Mouse (Mus musculus): ENCODE measurements around the gene Plxnb1.

Gene Plxnb1

DNA sequence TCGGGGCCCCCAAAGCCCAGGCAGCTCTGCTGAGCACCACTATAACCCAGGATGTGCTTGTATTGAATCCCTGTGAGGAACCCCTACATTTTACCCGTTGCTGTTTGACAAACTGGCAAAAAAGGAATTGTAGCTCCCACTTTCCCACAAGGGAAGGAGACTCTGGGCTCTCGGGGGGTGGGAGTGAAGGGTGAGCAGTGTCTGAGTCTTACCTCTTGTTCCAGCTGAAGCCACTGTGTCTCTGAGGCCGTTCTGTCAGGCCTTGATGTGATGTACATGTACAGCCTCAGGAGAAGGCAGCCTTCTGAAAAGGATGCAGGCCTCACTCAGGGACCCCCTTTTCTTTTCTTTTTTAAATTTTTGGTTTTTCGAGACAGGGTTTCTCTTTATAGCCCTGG lies 34.3 kb upstream of the Plxnb1 start:
- DNase-seq (ENCODE audit: low read depth, low spot score) = no peak

DNA sequence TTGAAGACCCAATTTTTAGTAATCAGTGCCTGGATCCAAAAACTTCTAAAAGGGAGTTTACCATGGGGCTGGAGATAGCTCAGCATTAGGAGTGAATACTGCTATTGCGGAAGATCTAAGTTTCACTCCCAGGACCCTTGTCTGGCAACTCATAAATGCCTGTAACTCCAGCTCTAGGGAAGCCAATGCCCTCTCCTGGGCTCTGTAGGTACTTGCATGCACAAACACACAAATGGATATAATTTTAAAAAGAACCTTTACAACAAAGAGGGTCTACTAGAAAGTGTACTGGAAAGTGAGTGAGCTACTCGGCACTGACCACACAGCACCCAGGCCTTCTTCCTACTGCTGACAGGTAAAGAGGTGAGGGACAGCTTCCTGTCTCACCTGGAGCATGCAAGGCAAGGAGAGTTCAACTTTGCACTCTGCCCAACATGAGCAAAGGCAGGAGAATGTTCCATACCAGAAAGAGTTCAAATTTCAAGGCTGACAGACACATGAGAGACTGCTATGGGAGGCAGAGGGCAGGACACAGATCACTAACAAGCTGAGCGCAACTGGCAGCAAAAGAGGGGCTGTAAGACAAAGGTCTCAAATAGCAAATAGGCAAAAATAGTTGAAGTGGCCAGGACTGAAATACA lies 27.0 kb upstream of the Plxnb1 start:
- no peak for DNase-seq (ENCODE audit: low read depth, low spot score)

DNA sequence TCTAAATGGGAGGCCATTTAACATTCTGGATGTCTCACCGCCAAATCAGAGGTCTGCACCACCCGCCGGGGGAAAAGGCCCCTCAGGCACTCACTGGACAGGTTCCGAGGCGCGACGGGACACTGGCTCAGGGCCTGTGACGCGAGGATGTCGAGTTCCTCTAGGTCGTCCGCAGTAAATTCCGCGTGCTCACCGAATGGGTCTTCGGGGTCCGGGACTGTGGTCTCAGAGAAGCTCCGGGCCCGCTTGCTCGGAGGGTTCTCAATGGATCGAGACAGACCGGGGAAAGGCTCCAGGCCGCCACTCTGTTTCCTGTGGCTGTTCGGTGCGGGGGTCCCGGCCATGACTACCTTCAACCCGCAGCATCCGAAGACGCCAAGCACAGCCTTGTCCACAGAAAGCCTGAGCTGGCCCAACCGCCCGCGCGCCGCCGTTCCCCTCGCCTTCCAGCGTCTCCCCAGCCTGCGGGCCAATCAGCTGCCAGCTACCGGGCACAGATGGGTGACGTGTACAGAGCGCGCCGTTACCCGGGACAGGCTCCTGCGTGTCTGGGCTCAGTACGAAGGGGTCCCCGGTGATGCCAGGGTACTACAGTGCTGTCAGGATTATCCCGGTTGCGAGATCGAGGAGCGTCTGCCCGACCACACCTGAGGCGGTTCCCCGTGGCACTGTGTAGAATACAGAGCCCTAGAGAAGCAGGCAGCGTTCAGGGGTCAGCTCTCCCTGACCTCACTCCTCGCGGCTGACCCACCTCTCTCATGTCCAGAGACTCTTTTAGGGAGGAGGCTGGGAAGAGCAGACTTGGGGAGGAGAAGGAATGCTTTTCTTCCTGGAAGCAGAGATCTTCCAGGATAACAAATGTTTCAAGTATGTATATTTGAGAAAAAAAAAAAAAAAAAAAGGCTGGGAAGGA lies 21.3 kb upstream of the Plxnb1 start, which contains the start of gene Atrip:
TSS of gene Atrip (minus strand) at position 464 of the 913 bp plus-strand sequence.
- DNase-seq (ENCODE audit: low read depth, low spot score) = peak; percentile 89

DNA sequence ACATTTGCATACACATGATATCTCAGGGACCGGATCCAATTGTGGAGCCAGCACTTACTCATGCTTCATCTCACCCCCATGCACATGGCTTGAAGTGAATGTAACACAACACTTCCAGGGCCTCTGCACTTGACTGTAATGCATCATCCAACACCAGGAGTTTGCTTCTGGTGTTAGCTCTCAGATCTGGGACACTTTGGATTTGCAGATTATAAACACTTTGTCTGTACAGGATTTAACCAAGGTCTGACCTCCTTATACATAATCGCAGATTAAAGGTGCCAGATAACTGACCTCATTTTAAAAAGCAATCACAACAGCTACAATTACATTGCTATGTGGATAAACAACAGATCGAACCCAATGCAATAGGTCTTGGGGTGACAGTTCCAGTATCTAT lies 14.7 kb upstream of the Plxnb1 start:
- DNase-seq (ENCODE audit: low read depth, low spot score) = no peak

DNA sequence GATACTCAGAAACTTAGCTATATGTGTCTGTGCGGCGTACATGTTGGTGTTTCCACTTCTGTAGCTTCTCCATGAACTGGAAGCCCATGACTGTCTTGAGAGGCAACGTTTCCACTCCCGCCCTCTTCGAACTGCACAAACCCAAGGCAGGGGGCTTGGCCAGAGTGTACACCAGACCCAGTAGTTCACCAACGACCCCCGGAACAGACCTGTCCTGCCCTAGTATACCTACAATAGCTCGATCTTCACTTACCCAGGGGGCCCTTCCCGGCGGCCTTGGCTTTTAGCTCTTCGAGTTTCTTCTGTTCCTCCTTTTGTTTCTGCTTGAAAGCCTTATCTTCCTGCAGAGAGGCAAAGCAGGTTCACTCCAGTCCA lies 13.5 kb upstream of the Plxnb1 start:
- DNase-seq (ENCODE audit: low read depth, low spot score) = no peak

DNA sequence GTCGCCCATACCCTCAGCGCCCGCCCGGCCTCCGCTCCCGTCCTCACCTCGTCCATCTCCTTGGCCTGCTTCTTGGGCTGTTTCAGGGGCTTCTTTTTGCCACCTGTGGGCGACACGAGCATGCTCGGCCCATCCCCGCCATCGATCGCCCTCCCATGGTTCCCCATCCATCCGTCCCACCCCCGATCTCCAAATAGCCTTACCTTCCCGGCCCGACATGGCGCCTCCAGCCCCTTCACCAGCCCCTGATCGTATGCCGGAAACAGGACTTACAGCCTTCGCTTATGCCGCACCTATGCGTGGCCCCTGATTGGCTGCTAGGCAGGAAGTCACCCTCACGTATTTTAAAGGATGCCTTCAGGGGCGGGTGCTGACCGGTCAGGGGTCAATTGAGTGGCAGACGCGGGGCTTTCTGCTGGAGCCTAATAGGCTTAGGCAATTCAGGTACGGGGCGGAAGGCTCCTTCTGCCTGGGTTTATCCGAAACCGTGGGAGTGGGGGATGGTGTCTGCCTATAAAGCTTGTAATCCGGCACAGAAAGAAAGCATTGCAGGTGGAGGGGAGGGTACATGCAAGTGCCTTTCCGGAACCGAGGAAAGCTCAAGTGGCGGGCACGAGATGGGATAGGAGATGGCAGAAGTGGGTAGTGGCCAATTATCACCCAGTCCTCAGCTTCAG lies 12.9 kb upstream of the Plxnb1 start, which contains the start of the genes Ccdc51 and Tma7:
TSS of gene Ccdc51 (plus strand) at position 370 of the 677 bp plus-strand sequence.
TSS of gene Tma7 (minus strand) at position 464 of the 677 bp plus-strand sequence.
- peak; percentile 88 for DNase-seq (ENCODE audit: low read depth, low spot score)

DNA sequence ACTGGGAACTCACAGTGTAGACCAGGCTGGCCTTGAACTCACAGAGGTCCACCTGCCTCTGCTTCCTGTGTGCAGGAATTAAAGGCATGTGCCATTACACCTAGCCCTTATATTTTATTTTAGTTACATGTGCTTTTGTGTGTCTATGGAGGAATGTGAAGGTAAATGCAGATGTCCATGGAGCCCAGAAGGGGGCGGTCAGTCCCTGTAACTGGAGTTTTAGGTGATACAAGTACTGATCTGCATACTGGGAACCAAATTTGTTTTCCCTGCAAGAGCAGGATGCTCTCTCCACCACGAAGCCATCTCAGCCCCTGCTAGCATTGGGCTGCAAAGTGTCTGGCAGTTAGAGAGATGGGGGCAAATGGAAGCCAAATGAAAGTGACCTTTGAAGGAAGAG lies 10.3 kb upstream of the Plxnb1 start:
- DNase-seq (ENCODE audit: low read depth, low spot score) = peak; percentile 44

DNA sequence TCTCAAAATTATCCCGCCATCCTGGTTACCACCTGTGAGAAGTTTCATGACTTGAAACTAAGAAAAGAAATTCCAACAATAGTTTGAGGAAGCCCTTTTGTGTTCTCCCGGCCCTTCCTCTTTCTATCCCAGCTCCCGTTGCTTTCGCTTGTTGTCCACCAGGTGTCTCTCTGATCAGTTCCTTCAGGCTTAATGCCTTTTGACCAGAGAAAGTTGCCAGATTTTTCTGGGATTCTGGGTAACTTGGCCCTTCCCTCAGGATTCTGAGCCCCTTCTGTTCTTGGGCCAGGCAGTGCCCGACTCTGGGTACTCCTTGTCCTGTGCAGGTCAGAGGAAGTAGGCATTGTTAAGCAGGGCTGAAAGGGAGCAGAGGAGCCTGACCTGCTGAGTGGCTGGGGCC lies 7.2 kb upstream of the Plxnb1 start:
- DNase-seq (ENCODE audit: low read depth, low spot score) = peak; percentile 49

DNA sequence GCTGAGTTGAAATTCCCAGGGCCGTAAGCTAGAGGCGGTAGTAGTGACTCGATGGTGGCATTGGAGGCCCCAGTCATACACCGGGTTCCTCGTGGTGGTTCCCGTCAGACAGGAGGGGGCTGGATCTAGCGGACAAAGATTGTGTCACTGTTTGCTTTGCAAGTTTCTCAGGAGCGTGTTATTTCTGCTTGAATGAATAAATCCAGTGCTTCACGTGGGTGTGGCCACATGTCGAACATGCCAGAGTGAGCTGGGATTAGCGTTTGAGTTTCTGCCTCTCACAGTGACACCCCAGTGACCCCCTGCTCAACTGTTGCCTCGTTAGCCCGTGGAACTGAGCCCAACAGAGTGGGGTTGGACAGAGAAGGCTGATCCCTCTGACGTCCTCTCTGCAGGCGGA lies 4.7 kb upstream of the Plxnb1 start:
- DNase-seq (ENCODE audit: low read depth, low spot score) = no peak

DNA sequence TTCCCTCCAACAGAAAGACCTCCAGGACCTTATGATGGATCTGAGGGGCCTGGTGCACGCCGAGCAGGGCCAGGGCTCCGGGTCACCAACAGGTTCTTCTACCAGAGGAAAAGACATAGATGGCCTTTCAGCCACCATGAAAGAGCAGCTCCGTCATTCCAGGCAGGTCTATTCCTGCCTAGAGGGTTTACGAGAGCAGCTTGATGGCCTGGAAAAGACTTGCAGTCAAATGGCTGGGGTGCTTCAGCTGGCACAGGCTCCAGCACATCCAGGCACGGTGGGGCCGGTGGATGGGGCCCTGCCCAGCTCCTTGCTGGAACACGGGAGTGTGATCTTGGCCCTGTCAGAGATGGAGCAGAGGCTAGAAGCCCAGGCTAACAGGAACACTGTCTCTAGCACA lies 3.4 kb upstream of the Plxnb1 start:
- DNase-seq (ENCODE audit: low read depth, low spot score) = no peak

DNA sequence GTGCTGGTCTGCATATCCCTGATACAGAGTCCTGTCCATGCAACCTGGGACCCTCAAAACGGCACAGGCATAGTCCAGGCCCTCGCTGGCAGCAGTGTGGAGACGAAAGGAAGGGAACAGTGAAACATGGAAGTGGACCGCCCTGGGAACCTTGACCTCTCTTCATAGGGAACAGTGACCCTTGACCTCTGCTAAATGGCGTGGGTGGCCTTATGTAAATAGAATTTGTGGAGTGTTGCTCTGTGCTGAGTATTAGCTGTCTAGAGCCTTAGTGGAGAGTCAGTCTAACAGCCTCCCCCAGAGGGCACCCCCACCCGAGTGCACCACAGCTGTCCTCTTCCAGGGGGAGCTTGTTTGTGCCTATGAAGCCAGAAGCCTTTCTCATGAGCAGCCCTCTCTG lies 2.4 kb upstream of the Plxnb1 start:
- no peak for DNase-seq (ENCODE audit: low read depth, low spot score)

DNA sequence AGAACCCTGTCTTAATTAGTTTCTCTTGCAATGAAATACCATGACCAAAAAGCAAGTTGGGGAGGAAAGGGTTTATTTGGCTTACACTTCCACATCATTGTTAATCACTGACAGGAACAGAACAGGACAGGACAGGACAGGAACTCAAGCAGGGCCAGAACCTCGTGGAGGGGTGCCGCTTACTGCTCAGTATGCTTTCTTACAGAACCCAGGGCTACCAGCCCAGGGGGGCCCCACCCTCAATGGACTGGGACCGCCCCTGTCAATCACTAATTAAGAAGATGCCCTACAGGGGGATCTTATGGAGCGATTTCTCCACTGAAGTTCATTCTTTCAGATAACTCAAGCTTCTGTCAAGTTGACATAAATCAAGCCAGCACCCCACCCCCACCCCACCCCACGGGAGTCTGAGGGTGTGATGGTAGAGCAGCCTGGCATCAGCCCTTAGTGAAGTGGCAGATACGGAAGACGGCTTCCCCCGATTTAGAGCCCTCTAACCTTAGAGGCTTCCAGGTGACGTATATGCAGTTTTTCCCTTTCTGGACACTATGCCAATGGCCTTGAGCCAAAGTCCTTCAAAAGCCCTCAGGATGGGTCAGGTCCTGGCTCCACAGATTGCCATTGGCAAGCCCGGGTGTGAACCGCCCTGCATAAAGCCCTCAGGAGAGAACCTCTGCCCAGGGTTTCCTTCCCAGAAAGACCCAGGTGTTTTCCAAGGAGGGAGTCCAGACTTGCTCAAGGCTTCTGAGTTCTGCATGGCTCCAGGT lies 1.2 kb upstream of the Plxnb1 start:
- no peak for DNase-seq (ENCODE audit: low read depth, low spot score)

DNA sequence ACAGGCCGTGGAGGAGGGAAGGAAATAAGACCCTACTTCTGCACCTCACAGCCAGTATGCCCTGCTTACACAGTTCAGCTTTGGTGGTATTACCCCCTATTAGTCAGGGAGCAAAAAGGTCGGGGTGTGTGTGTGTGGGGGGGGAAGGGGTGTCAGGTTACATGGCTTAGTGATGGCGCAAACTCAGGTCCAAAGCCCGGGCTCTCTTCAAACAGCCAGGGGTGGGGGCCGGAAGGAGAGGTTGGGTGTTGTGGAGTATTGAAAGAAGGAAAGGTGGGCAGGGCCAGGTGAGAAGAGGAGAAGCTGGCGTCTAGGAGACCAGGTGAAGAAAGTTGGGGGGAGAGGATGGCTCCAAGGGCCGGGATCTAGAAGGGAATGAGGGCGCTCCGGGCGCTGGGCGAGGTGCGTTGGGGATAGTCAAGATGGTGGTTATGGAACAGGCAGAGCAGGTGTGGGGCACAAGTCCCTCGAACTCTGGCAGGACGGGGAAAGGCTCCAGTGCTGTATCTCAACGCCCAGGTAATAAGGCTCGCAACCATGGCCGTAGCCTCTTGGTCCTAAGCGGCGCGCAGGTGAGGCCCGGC lies 544 bp upstream of the Plxnb1 start:
- DNase-seq (ENCODE audit: low read depth, low spot score) = peak; percentile 50

DNA sequence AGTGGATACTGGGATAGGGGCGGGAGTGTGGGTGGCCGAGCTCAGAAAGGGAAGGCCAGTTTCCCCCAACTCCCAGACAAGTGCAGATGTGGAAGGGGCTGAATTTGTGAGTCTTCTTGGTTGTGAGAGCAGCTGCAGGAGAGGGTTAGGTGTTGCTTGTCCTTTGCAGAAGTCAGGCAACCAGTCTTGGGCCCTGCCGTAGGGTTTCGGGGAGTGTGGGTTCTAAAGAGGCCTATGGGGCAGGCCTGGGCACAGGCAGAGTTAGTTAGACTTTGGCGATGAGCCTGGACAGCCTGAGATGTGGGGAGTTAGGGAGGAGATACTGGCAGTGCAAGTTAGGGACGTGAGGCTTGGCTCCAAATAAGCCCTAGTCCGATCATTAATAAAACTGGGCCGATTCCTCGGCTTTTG lies 1.1 kb downstream of the Plxnb1 start:
- DNase-seq (ENCODE audit: low read depth, low spot score) = no peak

DNA sequence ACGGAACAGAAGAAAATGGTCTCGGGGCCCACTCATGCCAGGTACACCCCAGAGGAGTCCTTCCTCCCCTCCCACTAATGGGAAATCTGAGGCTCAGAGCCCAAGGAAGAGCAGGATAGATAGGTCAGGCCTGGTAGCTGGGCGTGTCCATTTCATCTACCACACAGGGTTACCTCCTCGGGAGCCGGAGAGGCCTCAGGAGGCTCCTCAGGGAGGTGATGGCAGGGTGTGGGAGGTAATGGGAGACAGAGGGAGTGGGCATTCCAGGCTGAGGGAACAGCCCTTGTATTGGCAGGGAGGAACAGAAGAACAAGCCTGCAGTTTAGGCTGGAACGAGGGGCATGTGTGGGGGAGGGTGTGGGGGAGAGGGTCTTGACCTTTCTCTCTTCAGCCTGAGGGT lies 1.7 kb downstream of the Plxnb1 start:
- no peak for DNase-seq (ENCODE audit: low read depth, low spot score)

DNA sequence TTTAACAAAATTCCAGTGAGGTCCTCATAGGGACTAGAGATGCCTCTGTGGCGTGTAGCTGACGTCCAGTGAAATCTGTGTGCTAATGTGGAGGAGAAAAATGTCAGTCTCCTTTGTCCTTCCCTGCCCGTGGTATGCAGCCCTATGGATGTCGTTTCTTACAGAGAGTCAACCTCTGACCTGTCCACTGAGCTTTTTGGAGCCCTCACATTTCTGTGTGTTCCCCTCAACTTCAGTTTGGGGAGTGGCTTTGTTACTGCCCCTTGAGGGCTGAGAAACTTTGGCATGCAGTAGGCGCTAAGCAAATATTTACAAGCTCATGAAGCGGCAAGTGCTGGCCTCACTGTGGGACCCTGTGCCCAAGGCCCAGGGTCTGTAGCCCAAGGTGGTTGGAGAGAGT lies 2.1 kb downstream of the Plxnb1 start:
- no peak for DNase-seq (ENCODE audit: low read depth, low spot score)

DNA sequence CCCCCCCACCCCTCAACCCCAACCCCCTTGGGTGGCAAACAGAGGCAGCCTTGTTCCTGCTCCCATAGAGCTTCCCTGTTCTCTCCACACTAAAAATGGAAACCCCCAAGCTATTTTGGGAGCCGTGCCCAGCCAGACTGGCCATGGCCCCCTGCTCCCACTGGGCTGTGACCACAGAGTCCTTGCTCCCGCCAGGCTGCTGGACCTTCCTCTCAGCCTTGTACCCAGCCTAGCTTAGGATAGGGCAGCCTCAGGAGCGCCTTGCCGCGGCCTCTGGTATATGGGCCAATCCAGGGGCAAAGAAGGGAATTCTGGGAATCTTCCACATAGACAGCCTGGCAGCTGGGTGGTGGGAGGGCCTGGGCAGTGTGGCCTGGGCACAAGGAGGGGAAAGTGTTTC lies 2.6 kb downstream of the Plxnb1 start:
- DNase-seq (ENCODE audit: low read depth, low spot score) = no peak

DNA sequence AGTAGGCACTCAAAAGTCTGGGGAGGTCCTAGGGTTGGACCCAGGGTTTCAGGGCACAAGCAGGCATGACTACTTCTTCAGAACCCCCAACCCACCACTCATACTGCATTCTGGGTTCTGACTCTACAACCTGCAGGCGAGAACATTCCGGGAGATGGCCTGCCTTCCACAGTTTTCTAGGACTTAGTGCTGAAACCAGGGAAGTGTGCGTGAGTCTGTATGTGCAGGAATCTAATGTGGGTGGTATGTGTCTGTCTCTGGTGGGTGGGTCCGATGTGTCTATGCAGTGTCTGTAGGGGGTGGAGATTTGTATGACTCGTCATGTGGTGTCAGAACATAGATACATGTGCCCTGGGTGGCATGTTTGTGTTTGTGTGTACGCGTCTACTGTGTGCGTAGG lies 3.2 kb downstream of the Plxnb1 start:
- no peak for DNase-seq (ENCODE audit: low read depth, low spot score)

DNA sequence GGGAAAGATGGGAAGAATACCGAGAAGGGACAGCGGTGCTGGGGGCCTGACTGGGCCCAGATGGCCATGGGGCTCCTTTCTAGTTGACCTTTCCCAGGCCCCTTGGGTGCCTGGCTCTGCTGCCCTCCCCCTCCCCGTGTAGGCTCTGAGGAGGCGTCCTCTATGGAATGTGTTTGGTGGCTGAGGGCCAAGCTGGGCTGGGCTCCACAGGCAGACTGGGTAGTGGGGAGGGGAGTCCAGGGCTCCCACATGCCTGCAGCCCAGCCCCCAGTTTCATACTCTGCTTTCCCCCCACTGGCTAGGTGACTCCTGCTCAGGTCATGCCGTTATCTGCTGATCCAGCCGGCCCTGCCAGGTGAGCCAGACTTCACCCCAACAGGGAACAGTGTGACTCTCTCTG lies 3.8 kb downstream of the Plxnb1 start:
- DNase-seq (ENCODE audit: low read depth, low spot score) = no peak

DNA sequence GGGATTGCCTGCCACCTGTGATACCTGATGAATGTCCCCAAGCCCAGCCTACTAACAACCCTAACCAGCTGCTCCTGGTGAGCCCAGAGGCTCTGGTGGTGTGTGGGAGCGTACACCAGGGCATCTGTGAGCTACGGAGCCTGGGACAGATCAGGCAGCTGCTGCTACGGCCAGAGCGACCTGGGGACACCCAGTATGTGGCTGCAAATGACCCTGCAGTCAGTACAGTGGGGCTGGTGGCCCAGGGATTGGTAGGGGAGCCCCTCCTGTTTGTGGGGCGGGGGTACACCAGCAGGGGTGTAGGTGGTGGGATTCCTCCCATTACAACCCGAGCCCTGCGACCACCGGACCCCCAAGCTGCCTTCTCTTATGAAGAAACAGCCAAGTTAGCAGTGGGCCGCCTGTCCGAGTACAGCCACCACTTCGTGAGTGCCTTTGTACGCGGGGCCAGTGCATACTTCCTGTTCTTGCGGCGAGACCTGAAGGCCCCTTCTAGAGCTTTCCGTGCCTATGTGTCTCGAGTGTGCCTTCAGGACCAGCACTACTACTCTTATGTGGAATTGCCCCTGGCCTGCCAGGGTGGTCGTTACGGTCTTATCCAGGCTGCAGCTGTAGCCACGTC lies 5.2 kb downstream of the Plxnb1 start:
- no peak for DNase-seq (ENCODE audit: low read depth, low spot score)

DNA sequence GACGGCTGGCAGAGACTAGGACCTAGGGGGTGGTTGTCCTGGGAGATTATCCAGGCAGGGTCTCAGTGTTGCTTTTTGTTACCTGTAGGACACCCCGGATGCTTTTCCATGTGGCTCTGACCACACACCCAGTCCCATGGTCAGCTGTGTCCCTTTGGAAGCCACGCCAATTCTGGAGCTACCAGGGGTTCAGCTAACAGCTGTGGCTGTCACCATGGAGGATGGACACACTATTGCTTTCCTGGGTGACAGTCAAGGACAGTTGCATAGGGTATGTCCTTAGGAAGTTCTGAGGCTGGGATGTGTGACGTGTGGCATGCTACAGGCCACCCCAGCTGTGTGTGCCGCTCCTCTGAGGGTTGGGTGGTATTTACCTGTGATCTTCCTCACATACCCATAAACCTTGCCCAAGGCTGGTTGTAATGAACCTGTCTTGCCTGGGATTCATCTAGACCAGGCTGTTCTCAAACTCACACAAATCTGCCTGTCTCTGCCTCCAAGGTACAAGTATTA lies 6.8 kb downstream of the Plxnb1 start:
- DNase-seq (ENCODE audit: low read depth, low spot score) = no peak
